Mouse (Mus musculus) ovary, postnatal 10 days (tissue): ENCODE data around the gene Ttll6.

Experiments
- DNase-seq: peaks from one replicate; pipeline ENCODE4 v3.0.0; 2022; ENCODE audit warnings: low spot score

The Ttll6 gene

GRCm38 (mm10) chr11:96194961-96195640 is 61.5 kb downstream of the Ttll6 start:
- DNase-seq, result no peak

GRCm38 (mm10) chr11:96195769-96196280 is 62.2 kb downstream of the Ttll6 start:
- DNase-seq, result no peak

DNA sequence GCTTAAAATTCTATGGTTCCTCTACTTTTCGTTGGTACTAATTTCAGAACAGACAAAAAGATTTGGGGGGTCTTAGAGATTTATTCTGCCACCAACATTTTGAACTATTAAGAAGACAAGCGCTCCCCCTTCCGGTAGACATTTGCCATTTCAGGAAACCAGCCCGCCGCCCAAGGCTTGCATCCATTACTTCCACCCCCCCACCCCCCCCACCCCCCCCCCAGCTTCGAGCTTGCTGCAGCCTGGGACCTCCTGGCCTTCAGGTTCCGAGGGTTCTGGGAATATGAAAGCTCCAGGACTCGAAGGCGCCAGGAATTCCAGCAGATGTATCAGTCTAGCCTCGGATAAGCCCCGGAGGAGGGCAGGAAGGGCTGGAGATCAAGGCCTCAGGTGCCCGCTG is 65.1 kb downstream of the Ttll6 start:
- no peak for DNase-seq

- no peak for DNase-seq
These were observed 65.8 kb downstream of the Ttll6 start for GRCm38 (mm10) chr11:96199181-96200086.

GRCm38 (mm10) chr11:96200183-96200655 is 66.6 kb downstream of the Ttll6 start:
- no peak for DNase-seq

DNA sequence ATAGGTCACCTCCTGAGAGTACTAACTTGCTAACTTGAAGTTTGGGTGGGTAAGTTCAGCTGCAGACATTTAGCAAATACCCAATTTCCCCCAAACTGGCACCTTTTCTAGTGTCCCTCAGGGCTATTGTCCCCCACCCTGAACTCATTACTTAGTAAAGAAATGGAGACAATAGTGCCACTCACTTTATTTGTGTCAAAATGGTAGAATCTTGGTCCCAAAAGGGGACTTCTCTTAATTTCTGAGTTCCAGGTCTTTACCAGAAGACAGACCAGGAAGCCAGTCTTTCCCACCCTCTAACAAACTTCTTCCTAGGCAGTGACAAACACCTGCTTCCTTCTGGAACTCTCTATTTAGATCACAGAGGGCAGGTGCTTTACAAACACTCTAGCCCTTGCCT is 68.2 kb downstream of the Ttll6 start:
- DNase-seq, result no peak

GRCm38 (mm10) chr11:96202401-96203081 is 69.0 kb downstream of the Ttll6 start:
- no peak for DNase-seq

GRCm38 (mm10) chr11:96203182-96203788 is 69.7 kb downstream of the Ttll6 start:
- no peak for DNase-seq

GRCm38 (mm10) chr11:96203789-96204186 is 70.2 kb downstream of the Ttll6 start:
- DNase-seq, result no peak

- DNase-seq, result no peak
These were observed 70.8 kb downstream of the Ttll6 start for GRCm38 (mm10) chr11:96204351-96204750.

GRCm38 (mm10) chr11:96205426-96206131 is 72.0 kb downstream of the Ttll6 start:
- no peak for DNase-seq
